Mouse (Mus musculus): Measurements from ENCODE around the gene Sidt1. TPM values are rescaled to one million over a fixed set of nuclear protein-coding genes. Genes with fewer than 3 reads are reported as not detected.

Sidt1 gene
- polyA plus RNA-seq (2021; fragmentation: Nextera tagmentation) = 20.0 and 21.3 TPM in 2 replicates
- long read RNA-seq, experiment 1, full-length matches to known transcripts = 1 of 11 reads
- long read RNA-seq, experiment 1, partial matches to known transcripts = 10 of 11 reads
- long read RNA-seq, experiment 1, other reads (novel, unspliced or antisense) = 0 of 11 reads
- long read RNA-seq, experiment 2, full-length matches to known transcripts = 5 of 27 reads
- long read RNA-seq, experiment 2, partial matches to known transcripts = 5 of 27 reads
- long read RNA-seq, experiment 2, other reads (novel, unspliced or antisense) = 17 of 27 reads

GRCm38 (mm10) chr16:44332861-44333284, at the start of gene Sidt1:
Gene Sidt1, minus strand, starts transcription at chr16:44333196.

GRCm38 (mm10) chr16:44347071-44347901, 14.3 kb upstream of the Sidt1 start, which contains the start of gene Spice1:
Gene Spice1, plus strand, starts transcription at chr16:44347121.

Other genes starting within 250 kb of the Sidt1 start
- 346 and 357 TPM in 2 replicates for gene Atp6v1a, start 193.5 kb downstream of the Sidt1 start, polyA plus RNA-seq (2021; fragmentation: Nextera tagmentation)
- gene Naa50, start 193.4 kb downstream of the Sidt1 start, polyA plus RNA-seq (2021; fragmentation: Nextera tagmentation) = 25.1 and 26.7 TPM in 2 replicates
- gene Usf3, start 159.9 kb downstream of the Sidt1 start, polyA plus RNA-seq (2021; fragmentation: Nextera tagmentation) = 2.2 and 3.1 TPM in 2 replicates
- 4.5 and 4.7 TPM in 2 replicates for gene Spice1, start 13.9 kb upstream of the Sidt1 start, polyA plus RNA-seq (2021; fragmentation: Nextera tagmentation)
- 1.5 and 4.1 TPM in 2 replicates for gene Cfap44, start 61.6 kb upstream of the Sidt1 start, polyA plus RNA-seq (2021; fragmentation: Nextera tagmentation)
- gene Boc, start 225.7 kb upstream of the Sidt1 start, polyA plus RNA-seq (2021; fragmentation: Nextera tagmentation) = 5.0 and 5.3 TPM in 2 replicates

Measured in layer of hippocampus, adult 6 months (tissue).